Mouse (Mus musculus) cerebellum, adult 8-10 months (tissue): ENCODE measurements around the gene Ppm1e.
A peak's percentile ranks its signal among the peaks of the same experiment; 100 is the strongest.

Source experiments
- DNase-seq: peaks from one replicate; pipeline ENCODE4 v3.0.0; 2022

Ppm1e gene

DNA sequence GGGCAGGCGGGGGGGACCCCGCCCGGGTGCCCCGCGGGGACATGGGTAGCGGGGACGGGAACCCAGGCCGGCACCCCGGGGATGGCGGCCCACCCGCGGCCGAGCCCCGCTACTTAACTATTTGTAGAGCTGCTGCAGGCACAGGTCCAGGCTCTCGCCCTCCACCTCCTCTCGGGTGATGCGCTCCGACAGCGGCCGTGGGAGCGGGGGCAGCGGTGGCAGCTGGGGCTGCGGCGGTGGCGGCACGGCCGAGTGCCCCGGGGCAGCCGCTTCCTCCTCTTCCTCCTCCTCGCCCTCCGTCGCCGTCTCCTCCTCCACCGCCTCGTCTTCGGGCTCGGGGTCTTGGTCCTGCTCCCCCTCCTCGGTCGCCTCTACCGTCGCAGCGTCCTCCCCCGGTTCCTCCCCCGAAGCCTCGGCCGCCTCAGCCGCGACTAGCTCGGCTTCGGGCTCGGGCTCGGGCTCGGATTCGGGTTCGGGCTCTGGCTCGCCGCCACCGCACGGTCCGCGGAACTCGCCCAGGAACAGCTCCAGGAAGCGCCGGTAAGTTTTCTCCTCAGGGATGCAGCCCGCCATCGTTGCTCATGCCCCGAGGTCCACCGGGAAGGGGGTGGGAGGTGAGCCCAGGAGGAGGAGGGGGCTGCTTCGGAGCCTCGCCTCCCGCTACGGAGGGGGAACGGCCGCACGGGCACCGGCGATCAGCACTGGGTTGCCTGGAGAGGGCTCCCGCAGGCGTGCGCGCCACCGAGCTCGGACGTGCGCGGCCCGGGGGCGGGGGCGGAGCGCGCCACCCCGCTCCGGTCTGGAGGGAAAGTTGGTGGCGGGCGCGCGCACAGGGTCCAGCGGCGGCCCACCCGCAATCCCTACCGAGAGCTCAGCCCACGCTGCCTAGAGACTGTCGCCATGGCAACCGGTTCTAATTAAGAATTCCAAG, at the start of gene Ppm1e:
TSS of gene Ppm1e (minus strand) at position 693 of the 931 bp plus-strand sequence.
- peak; percentile 60 for DNase-seq

DNA sequence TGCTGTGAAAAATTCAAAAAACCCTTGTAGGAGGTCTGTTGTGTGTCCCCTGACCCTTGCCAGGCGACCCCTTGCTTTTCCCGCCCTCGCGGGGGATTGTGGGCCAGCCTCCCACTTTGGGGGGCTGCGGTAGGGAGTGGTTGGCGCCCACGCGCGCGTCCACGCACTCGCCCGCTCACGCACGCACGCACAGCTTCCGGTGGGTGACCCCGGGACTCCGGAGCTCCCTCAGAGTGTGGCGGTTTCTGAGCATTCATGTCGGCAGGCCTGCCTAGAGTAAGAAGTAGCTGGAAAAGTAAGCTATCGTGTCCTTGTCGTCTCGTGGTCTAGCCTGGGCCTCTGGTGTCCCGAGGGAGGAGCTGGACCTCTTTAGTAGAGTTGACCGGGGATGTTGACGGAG, 46.1 kb upstream of the Ppm1e start, which contains the start of the genes Rad51c and Tex14:
TSS of gene Rad51c (minus strand) at position 79 of the 400 bp plus-strand sequence.
TSS of gene Tex14 (plus strand) at position 190 of the 400 bp plus-strand sequence.
- no peak for DNase-seq

DNA sequence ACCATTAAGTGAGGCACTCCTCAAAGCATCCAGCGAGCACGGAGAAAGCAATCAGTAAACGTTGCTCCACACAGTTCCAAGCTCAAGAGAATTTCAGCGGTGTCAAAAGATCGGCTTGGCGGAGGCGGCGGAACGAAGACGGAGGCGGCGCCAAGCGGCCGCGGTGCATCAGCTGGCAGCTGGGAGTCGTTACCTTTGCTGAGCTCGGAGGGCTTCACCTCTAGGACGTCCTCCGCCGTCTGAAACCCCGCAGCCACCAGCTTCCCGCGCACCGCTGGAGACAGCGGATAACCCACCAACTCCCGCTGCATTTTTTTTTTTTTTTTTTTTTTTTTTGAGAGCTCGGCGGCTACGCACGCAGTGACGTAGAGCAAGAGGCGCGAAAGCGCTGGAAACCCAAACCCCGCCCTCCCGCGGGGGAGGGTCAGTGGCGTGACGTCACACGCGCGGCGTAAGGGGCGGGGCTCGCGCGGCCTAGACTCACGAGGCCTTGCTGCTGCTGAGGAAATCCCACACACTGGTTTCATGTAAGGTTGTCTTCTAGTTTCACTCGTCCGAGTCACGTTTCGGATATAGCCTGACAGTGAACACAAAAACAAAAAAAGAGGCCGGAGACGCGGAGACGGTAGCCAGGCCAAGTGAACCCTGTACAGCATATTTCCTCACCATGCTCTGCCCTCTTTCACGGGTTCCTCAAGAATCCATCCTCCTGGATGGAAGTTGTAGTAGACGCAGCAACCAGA, 45.5 kb upstream of the Ppm1e start:
- DNase-seq: peak; percentile 98

DNA sequence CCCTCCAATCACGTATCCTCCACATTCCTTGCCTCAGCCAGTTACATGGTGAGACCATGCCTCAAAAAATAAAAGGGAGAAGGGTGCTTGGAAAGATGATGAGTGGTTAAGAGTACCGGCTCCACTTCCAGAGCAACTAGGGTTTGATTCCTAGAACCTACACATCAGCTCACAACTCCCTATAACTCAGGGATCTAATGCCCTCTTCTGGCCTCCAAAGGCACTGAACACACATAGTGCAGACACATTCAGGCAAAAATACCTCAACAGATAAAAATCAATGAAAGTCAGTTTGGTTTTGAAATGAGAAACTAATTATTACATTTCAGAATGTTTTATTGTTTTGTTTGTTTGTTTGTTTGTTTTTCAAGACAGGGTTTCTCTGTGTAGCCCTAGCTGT, 39.6 kb upstream of the Ppm1e start:
- no peak for DNase-seq

DNA sequence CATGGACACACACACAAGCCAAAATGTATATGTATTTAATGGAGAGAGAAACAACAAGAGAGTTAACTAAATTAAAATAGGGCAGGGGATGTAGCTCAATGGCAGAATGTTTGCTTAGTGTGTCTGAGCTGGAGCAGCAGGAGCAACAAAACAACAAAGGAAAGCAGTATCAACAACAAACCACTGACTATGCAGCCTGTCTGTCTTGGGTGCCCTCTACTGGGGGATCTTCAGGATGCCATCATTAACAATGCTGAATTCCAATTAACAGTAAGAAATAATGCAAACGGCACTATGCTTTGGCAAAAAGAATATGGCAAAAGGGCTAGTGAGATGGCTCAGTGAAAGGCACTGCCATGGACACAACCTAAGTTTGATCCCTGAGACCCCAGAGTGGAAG, 35.0 kb upstream of the Ppm1e start:
- peak; percentile 31 for DNase-seq

DNA sequence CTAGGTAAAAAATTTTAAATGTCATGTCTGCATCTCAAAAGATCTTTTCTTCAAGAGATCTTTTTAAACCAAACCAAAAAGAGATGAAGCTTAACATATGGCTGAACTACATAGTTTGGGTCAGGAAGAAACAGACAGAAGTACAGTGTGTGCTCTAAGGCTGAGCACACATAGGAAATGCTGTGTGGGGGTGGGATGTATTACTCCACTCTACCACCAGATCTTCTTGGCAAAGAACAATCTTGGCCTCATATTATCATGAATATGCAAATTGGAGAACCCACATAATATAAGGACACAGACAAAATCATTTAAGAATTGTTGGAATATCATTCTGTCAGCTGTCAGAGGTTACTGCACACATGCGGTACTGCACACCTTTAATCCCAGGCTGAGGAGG, 26.9 kb upstream of the Ppm1e start:
- DNase-seq: no peak

DNA sequence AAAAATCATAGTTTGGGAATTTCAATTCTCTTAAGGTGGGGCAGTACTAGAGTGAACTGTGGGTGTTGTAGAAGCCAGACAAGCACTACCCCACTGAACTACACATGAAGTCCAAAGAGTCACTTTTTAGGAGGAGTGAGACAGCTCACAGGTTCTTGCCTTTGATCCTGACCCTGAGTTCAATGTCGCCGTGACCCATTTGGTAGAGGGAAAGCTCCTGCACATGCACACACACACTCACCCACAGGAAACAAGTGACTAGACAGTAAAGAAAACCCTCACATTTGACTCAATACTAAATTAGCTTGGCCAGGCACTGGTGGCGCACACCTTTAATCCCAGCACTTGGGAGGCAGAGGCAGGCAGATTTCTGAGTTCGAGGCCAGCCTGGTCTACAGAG, 25.7 kb upstream of the Ppm1e start:
- no peak for DNase-seq

DNA sequence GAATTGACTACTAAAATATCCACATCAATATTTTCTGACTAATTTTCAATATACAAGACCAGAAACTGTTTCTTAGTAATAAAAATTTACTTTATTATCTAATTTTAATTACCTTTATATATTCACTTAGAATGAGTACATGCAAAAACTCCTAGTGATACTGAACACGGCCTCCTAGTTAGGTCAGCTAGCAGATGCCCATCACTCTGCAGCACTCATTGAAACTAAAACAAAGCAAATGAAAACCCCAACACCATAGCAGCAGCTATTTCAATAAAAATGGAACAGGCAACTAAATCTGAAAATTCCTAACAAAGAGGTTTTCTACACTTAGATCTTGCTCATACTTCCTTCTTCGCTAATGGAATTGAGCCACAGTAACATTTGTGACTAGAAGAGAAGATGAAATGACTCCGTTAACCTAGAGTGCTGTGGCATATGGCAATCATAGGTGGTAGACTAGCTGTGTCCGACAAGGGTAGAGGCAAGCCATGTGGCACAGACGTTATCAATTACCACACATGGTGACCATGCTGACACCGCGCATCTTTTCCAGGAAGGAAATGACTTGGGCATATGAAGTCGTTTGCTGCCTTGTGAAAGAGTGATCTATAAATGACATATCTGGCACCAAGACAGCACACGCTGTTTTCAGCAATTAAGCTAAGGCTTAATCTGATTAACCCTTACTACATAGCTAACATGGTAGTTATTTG, 9.2 kb upstream of the Ppm1e start:
- DNase-seq: no peak

DNA sequence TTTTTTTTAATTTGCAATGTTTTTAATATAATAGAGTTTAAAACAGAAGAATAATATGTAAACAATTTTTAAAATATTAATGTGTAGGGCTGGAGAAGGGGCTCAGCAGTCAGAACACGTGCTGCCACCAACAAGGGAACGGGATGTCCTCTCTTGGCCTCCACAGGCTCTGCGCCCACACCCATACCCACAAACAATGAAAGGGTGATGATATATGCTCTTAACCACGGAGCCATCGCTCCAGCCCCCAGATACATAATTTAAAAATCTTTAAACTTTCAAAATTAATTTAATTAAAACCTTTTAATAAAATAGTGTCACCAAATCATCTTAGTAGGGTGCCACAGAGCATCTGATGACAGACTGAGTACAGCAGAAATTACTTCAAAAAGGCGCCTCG, 8.2 kb upstream of the Ppm1e start:
- no peak for DNase-seq

DNA sequence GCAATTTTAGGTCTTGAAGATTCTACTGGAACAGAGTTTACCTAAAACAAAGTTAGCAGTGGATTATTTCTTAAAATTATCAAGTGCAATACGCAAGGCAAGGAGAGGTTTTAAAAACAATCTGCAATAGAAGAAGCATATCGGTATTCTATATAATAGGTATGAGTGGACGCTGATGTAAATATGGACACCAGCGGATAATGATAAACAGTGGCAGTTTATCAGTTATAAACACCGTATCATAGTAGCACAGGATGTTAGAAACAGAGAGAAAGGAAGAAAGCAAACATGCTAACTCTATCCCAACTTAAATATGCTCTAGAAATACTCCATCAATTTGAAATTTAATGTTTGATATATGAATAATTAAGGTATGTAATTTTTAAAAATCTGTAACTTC, 6.3 kb upstream of the Ppm1e start:
- no peak for DNase-seq

DNA sequence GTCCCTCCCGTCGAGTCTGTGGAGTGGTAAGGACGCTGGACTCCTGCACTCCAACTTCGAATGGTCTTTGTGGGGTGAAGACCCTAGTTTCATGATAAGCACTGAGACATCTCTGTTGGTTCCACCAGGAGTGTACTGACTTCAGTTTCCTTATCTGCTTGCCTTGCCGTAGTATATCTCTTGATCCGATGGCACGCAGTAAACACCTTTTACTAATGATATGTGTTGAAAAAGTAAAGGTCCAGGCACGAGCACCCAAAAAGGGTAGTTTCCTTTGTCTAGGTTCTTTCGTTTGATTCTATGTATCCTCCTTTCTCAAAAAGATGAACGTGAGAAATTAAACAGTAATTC, 414 bp upstream of the Ppm1e start:
- no peak for DNase-seq

DNA sequence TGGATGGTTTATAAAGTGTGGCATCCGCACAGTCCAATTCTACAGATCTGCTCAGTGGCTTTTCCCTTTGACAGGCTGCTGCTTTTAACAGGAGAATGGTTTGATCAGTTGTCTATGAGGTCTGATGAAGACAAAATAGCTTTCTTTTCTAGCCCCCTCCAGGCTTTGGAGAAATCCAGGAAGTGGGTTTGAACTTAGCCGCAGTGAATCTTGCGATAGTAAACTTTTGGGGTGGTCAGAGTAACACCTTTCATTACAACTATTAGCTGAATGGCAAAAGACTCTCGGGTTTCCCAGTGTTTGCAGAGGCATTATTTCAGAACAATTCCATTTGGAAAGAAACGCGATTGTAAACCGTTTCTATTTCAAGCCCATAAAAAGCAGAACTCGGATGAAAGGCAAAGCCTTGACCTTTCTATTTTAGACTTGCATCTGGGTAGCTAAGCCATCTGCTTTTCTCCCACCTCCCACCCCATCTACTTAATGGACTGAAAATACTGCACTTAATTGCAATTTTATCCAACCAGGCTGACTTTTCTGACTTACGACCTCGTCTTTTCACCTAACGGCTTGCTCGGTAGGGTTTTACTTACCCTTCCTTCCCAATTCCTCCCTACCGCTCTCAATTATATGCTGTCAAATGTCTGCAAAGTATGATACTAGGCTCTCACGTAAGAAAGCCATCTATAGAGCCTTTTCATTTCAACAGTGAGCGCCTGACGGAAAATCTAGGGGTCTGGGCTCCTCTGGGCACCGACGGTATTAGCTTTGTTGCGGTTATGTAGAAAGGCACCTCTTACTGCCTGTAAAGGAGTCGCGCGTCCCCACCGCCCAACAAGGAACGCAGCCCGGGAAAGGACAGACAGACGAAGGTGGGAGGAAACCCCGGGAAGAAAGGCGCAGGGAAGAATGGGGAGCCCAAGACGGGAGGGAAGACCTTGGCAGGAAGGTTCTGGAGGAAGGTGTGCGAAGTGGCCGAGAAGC, 1.2 kb downstream of the Ppm1e start:
- DNase-seq: peak; percentile 16

DNA sequence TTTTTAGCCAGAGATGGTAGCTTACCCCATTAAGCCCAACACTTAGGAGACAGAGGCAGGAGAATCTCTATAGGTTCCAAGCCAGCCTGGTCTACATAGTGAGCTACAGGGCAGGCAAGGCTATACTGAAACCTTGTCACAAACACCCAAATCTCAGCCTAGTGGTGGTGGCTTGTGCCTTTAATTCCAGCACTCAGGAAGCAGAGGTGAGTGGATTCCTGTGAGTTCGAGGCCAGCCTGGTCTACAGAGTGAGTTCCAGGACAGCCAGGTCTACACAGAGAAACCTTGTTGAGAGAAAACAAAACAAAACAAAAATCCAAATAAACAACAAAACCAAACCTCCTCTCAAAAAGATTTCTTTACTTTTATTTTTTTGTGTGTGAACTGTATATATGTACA, 4.0 kb downstream of the Ppm1e start:
- DNase-seq: no peak

DNA sequence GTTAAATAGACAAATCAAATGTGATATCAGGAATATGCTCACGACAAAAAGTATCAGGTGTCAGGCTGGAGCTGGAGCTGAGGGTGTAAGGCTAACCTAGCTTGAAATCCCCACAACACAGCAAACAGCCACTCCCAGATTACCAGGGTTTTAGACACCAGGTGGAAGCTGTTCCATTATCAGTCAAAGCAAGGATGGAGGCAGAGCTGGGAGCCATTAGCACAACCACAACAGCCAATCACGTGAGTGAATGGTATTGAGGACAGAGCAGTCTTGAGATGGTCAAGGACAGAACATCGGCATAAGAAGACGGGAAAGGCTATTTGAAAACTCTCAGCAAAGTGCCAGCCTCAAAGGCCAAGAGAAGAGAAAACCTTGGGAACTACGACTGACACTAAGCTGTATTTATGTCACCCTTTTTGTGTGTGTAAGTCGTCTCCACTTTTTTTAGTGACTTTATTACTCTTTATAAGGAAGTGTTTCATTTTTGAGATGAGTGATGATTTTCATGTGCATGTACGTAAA, 5.1 kb downstream of the Ppm1e start:
- DNase-seq: no peak

DNA sequence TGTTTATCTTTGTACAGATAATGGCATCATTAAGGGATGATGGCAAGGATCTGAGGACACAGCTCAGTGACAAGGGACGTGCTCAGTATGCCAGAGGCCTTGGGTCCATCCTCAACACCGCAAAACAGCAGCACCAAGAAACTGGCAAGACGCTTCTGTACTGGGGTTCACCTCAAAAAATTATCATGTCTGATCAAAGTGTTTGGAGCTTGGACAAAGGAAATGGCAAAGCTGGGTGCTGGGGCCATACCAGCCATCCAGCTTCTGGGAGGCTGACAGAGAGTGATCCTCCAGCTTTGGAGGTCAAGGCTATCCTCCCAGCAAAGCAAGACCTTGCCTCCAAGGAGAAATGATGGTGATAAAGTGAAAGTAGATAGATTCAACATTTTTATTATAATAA, 32.4 kb downstream of the Ppm1e start:
- DNase-seq: no peak

DNA sequence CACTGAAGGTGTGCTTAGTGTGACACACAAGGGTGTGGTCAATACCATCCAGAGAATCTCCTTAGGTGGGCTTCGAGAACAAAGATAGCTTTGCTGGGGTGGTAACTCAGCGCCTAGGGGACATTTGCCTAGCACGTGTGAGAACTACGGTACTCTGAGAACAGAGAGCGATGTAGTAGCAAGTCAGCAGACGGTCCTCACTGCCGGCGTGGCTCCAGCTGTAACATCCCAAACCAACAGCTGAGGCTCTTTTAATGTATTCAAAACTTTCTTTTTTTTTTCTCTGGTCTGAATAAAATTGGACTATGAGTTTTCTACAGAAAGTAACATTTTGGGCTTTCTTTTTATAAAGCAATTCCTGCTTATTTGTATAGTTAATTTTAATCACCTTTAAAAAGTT, 36.3 kb downstream of the Ppm1e start:
- no peak for DNase-seq

DNA sequence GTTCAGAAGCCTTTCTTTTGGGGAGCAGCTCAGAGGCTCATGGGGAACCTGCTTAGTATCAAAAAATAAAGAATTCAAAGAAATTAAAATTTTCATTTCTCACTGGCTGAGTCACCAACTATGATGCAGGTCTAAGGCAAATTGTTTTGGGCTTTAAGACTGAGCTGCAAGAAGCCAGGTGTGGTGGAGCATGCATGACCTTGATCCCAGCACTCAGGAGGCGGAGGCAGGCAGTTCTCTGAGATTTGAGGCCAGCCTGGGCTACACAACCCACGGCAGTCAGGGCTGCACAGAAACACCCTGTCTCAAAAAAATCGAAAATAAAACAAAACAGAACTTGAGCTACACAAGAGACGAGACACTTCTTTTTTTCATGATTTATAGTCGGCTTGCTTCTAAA, 38.8 kb downstream of the Ppm1e start:
- no peak for DNase-seq

DNA sequence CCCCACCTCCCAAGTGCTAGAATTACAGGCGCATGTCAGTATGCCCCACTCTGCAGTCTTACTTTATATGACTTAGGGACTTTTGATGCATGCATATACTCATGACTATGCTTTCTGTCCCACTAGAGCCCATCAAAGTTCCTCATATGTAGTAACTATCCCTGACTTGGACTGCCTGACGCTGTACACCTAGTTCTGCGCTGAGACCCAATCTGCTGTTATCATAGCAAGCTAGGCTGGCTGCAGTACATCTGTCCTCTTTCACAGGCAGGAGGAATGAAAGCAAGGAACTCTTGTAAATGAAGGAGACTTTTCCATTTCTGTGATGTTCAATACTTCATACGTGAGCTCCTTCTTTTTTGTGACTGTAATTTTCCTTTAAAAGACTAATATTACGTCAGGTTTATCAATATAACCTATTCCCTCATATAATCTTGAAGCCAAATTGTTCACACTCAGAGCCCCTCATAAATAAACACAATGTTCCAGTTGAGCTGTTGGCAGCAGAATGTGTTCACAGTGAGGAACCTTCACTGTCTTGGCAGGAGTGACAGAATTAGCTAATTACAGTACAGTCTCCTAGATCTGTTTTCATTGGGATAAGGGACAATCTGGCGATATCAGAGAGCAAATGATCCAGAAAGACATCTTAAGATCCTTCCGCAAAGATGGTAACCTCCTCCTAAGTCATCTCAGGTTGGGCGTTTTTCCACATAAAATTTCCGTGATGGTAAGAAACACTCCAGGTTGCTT, 39.7 kb downstream of the Ppm1e start:
- peak; percentile 55 for DNase-seq

DNA sequence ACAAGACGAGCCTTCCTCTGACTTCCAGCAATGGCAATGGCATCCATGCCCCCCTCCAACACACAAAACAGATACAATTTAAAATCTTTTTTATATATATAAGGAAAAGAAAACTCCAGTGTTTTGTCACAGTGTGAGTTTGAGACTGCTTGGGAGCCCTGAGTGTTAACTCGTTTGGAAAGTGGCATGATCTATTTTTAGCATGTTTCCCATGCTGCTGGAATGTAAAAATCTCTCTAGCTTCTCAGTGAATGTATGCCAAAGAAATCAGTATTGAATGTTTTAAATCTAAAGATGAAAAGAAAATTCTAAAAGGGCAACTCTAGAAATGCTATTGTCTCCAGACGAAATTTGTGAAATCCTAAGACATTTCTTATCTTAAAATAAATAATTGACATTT, 45.3 kb downstream of the Ppm1e start:
- no peak for DNase-seq

DNA sequence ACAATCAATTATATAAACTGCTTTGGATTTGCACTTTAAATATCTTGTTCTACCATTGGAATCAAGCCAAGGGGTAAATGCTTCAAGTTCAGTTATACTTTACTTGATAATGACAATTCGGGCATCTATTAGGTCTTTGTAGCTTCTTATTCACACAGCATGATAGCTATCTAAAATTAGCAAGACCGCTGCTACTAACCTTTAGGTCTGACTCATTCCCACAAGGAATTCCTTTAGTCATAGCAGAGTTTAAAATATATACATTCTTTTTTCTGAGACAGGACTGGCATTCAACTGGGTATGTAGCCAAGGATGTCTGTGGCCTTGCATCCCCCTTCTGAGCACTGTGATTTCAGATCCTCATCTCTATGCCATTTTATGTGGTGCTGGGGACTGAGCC, 48.5 kb downstream of the Ppm1e start:
- DNase-seq: no peak
